Mouse (Mus musculus): ENCODE measurements around the gene Cadm1.

Cadm1 gene

DNA sequence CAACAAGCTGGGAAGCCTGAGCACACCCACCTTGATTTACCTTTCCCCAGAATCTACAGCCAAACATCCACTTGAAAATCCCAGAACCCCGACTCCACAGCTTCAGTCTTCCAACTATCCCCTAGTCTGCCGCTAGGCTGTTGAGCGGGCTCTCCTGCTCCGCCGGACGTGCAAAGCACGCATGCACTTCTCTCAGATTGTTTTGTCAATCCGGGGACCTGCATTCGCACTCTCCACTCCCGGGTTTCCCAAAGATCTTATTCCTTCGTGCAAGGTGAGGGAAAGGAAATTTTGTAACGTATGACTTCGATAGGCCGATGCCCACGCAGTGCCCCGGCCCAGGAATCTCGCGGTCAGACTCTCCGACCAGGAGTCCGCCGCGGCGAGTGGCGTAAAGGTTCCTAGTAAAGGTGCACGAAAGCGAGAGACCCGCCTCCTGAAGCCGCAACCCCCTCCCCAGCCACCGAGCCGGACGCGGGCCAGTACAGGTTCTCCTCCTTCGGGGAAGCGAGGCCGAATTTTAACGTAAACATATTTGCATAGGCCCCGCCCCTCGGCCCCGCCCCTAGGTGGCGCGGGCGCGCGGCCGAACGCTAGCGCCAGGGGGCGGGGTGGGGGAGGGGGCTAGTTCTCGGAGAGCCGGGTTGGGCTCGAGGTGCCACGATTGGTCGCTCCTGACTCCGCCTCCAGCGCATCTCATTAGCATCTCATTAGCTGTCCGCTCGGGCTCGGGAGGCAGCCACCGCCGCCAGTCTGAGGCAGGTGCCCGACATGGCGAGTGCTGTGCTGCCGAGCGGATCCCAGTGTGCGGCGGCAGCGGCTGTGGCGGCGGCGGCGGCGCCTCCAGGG is at the start of gene Cadm1:
Cadm1 (plus strand) TSS at position 572 of the 849 bp plus-strand sequence.
- DNase-seq (ENCODE audit: low spot score): peak; percentile 96

GRCm38 (mm10) chr9:47484506-47484905 is 45.5 kb upstream of the Cadm1 start:
- no peak for DNase-seq (ENCODE audit: low spot score)

DNA sequence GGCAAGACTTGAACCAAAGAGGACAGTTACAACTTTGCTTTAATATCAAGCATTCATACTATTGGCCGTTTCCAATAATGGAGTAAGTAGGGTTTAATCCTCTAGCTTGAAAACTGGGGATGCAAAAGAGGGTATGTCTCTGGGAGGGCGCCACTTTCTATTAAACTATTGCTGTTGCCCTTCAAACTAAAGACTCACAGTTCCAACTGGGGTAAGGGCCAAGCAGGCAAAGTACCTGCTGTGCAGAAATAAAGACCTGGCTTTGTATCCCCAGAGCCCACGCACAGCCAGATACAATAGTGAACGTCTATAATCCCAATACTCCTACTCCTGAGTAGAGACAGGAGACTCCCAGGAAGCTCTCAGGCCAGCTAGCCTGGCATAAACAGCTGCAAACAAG is 44.8 kb upstream of the Cadm1 start:
- DNase-seq (ENCODE audit: low spot score): no peak

GRCm38 (mm10) chr9:47499761-47500160 is 30.2 kb upstream of the Cadm1 start:
- DNase-seq (ENCODE audit: low spot score): no peak

DNA sequence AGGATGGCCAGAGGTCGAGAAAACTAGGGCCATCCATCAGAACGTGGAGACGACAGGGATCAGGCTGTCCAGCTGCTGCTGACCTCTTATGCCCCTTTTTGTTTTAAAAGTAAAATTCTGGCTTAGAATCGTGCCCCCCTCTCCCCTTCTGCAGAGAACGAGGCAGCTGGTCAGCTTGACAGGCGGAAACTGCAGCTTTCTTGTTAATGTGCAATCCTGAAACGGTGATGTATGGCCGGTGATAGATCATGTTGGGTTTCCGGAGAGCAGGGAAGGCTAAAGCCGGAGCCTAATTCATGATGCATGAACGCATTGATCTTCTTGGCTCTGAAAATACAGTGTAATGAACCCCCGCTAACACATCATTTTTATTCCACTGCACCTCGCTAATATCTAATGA is 24.0 kb upstream of the Cadm1 start:
- no peak for DNase-seq (ENCODE audit: low spot score)

DNA sequence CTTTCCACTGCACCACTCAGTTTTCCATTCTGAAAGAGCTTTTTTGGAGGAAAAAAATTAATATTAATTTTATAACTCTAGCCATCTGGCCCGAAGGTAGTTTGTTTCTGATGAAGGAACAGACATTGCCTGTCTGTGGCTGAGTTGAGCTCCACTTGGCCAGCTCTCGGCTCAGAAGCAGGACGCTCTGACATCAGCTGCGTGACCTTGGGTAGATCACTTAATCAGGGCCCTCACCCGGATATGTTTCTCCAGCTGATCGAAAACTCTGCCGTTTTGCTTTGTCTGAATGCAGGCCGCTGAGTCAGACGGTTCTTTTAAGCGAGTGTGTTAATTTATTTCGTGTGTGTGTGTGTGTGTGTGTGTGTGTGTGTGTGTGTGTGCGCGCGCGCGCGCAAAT is 23.1 kb upstream of the Cadm1 start:
- no peak for DNase-seq (ENCODE audit: low spot score)

DNA sequence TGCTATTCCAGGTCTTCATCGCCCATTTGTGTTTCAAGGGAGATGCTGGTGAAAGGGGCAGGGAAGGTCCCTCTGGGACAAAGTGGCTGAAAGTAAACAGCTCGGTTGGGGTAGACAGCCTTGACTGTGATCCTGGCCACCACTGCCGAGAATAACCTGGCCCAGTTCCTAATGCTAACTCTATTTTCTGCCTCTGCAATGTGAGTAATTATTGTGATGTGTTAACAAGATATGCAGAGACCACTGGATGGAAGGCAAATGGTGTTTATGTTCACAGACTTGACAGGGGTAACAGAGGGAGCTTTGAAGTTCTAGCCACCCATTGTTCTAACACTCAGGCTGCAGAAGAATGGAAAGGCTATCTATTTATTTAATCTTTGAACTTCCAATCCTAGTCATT is 21.9 kb upstream of the Cadm1 start:
- DNase-seq (ENCODE audit: low spot score): no peak

DNA sequence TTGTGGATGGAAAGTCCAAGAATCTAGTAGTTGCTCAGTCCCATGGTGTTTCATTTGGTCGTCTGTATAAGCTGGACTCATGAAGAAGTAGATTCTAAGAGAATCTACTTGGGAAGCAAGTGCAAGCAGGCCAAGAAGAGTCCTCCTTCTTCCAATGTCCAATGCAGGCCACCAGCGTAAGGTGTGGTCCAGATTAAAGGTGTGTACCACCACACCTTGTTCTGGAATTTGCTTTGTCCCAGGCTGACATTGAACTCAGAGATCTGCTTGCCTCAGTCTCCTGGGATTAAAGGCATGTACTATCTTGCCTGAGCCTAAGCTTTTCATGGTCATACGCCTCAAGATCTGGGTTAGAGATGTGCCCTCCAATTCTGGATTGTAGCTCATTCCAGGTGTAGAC is 17.5 kb upstream of the Cadm1 start:
- no peak for DNase-seq (ENCODE audit: low spot score)

- DNase-seq (ENCODE audit: low spot score): no peak
These were observed 15.7 kb upstream of the Cadm1 start for GRCm38 (mm10) chr9:47514318-47514717.

DNA sequence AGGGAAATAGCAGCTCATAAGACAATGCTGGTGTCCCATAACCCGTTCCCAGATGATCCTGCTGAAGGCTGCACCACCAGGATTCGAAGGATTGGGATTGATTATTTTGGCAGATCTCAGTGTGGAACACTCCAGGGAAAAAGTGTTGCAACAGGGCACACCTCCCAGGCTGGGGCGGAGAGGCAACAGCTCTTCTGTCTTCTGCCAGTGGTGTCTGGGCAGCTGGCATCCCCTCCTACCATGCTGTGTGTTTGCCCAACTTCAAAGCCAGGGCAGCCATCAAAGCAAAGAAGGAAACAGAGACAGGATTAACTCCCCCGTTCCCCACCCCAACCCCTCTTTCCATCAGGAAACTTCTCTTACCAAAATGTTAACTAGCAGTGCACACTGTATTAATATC is 13.7 kb upstream of the Cadm1 start:
- no peak for DNase-seq (ENCODE audit: low spot score)

DNA sequence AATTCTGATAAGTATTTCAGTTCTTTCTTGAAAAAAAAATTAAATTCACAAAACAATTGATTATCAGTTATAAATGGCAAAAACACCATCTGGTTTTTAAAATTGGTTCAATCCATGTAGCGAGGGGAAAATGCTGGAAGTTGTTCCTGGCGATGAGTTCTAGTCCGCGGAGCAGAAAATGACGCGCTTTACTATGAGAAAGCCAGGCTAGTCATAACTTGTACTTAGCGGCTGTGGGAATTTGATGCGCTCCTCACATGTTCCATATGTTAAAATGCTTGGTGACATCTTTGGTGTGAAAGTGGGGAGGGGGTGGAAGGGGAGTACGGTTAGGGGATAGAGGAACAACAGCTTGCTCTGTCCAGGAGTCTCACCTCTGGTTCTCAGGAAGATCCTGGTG is 2.7 kb upstream of the Cadm1 start:
- DNase-seq (ENCODE audit: low spot score): no peak

DNA sequence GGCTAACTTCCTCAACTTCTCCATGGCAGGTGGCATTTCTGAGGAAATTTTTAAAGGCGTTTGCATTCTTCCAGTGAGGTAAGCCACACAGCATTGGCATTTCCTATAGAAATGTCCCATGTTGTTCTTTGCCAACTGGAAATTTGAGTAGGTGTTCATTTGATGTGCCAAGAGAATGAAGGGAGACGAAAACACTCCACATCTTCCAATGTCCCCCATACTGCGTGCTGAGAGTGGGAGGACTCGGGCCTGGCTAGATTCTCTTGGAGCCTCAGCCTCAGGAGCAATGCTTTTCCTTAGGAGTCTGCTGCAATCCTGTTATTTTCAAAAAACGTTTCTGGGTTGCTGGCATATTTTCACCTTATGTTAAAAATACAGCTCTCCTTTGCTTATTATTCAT is 2.2 kb upstream of the Cadm1 start:
- DNase-seq (ENCODE audit: low spot score): no peak

DNA sequence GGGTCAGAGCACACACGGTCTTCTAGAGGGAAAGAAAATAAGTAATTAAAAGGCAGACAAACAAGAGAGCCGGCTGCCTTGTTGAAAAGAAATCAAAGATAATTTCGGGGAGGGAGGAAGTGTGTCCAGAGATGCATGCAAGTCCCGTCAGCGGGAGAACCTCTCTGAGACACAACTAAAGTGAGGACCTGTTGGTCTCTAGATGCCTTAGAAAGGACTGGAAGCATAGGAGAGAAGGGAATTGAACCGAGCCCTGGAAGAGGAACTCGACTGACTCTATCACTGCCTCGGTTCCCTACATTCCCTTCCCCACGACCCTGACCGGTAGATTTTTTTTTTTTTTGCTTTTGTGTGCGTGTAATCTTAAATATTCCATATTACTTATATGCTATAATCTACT is 791 bp upstream of the Cadm1 start:
- DNase-seq (ENCODE audit: low spot score): no peak

- DNase-seq (ENCODE audit: low spot score): no peak
These were observed 560 bp downstream of the Cadm1 start for GRCm38 (mm10) chr9:47530544-47530921.

- peak; percentile 31 for DNase-seq (ENCODE audit: low spot score)
These were observed 1.2 kb downstream of the Cadm1 start for GRCm38 (mm10) chr9:47530922-47531850.

- no peak for DNase-seq (ENCODE audit: low spot score)
These were observed 2.4 kb downstream of the Cadm1 start for GRCm38 (mm10) chr9:47532215-47532865.

DNA sequence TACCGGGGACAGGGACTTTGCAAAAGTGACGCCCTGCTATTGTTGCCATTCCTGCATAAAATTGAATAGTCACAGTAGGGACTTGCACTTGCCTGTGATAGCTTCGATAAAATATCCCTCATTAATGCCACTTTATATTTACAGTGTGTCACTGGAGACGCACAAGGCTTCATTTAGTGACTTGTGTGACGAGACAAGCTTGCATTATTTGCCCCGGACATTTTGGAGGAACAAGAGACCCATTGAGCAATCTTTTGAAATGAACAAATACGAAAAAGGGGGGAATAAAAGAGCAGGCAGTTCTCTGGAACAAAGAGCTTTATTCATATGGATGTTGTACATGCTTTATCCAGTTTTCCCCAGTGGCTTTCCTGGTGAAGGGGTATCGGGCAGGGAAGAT is 3.5 kb downstream of the Cadm1 start:
- DNase-seq (ENCODE audit: low spot score): no peak

DNA sequence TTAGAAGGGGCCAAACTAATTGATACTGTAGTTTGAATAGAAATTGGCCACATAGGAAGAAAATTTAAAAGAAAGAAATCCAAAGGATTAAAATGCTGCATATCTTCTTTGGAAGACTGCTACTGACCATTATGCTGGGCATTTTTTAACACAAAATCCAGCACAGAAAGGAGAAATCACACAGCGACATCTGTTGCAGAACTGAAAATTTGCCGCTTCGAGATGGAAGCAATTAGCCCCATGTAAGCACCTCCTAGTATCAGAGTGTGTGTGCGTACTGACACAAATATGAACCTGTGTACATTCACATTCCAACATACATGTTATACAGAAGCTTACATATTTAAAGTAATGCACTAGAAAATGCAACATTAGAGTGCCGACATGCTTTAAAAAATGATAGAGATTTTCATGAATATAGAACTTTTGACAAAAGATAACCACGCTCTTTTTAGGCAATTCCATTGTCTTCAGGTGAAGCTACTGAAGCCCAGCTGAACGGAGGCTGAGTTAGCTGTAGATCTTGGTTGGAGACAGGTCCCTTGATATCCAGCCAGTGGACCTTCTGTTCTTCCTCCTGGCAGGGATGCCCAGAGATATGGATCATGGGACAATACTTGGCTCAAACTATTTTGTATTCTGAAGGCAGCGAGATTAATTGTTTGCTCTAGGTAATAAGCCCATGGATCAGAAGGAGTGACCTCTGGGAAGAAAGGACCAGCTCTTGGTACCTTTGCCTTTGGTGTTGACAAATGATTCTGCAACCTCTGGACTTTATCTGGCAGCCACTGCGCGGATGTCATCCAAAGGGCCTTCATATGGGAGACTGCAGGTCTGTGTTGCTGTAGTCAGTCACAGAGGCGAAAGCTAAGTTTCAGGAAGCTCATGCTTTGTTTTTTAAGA is 4.9 kb downstream of the Cadm1 start:
- DNase-seq (ENCODE audit: low spot score): no peak

DNA sequence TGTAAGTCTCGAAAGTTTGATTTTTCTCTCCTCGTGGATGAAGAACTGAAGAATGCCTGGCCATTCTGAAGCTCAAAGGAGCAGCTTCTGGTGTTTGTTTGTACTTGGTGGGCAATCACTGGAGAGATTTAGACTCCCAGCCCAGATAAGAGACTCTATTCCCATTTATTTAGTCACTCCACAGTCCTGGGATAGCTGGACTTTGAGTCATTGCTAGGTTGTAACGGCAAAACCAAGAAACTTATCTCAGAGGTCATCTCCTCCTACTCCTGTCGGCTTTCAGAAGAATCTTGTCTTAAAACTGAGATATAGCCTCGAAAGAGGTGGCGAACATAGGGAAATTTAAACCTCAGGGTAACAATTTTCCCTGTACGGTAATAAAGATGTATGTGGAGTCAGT is 15.3 kb downstream of the Cadm1 start:
- no peak for DNase-seq (ENCODE audit: low spot score)

- no peak for DNase-seq (ENCODE audit: low spot score)
These were observed 15.7 kb downstream of the Cadm1 start for GRCm38 (mm10) chr9:47545667-47546066.

GRCm38 (mm10) chr9:47548402-47548801 is 18.4 kb downstream of the Cadm1 start:
- no peak for DNase-seq (ENCODE audit: low spot score)

GRCm38 (mm10) chr9:47548916-47549315 is 18.9 kb downstream of the Cadm1 start:
- DNase-seq (ENCODE audit: low spot score): no peak
